In genomic region chr12:98746746-98747379, GRCm38 (mm10) we compare ENCODE assay signal across 1 mouse cellular context.
TF ChIP-seq lines count a peak whose summit lies in the region.

Zc3h14 (plus strand) TSS chr12:98746964.

TF ChIP-seq in CH12.LX, 34 proteins besides CTCF, POLR2A, EP300 and RAD21 (continued from another document):
- TF ChIP-seq JUN (IDR thresholded peaks at IDR 0.05; ENCODE audit: insufficient read depth, low read depth, low read length) (no peak), MAX (IDR thresholded peaks at IDR 0.05; ENCODE audit: low read length) (peak; percentile 76), TCF12 (IDR thresholded peaks at IDR 0.05; ENCODE audit: low read depth, low read length) (peak; percentile 66; the same call in 1 of the 2 replicates), USF2 (conservative IDR thresholded peaks at IDR 0.05; ENCODE audit: low read depth, low read length) (no peak), ZC3H11A (IDR thresholded peaks at IDR 0.05; ENCODE audit: low read depth, low read length) (no peak), ZMIZ1 (IDR thresholded peaks at IDR 0.05; ENCODE audit: low read depth, low read length) (no peak), RCOR1 (conservative IDR thresholded peaks at IDR 0.05; ENCODE audit: low read depth, low read length) (no peak), CHD1 (IDR thresholded peaks at IDR 0.05; ENCODE audit: low read depth, low read length) (no peak), HCFC1 (IDR thresholded peaks at IDR 0.05; ENCODE audit: low read depth, low read length) (peak; percentile 74), NELFE (IDR thresholded peaks at IDR 0.05; ENCODE audit: low read depth, low read length) (peak; percentile 73; the same call in 1 of the 2 replicates), MAZ (IDR thresholded peaks at IDR 0.05; ENCODE audit: low read depth, low read length) (0 out of 2 replicates have a peak, but pooled peaks have one; percentile 65), E2F4 (IDR thresholded peaks at IDR 0.05; ENCODE audit: insufficient replicate concordance, low read depth, low read length) (no peak), ELF1 (IDR thresholded peaks at IDR 0.05; ENCODE audit: low read depth, low read length) (peak; percentile 76), ETS1 (conservative IDR thresholded peaks at IDR 0.05; ENCODE audit: low read depth, low read length) (no peak), PAX5 (IDR thresholded peaks at IDR 0.05; ENCODE audit: low read length) (no peak), GABPA (IDR thresholded peaks at IDR 0.05; ENCODE audit: insufficient replicate concordance, low read depth, low read length) (no peak), IRF4 (IDR thresholded peaks at IDR 0.05; ENCODE audit: low read depth, low read length) (peak; percentile 48; the same call in 1 of the 2 replicates), SMC3 (IDR thresholded peaks at IDR 0.05; ENCODE audit: low read depth, low read length) (no peak; the same call in 1 of the 2 replicates), MXI1 (IDR thresholded peaks at IDR 0.05; ENCODE audit: low read depth, low read length) (peak; percentile 69; the same call in 1 of the 2 replicates), UBTF (IDR thresholded peaks at IDR 0.05; ENCODE audit: low read depth, low read length) (0 out of 2 replicates have a peak, but pooled peaks have one; percentile 11), NRF1 (IDR thresholded peaks at IDR 0.05; ENCODE audit: low read depth, low read length) (peak; percentile 95), MYC (IDR thresholded peaks at IDR 0.05; ENCODE audit: low read depth, low read length) (peak; percentile 51; the same call in 1 of the 2 replicates)
